Mouse (Mus musculus) Muller cell, postnatal 12 days (primary cell): ENCODE measurements around the gene Fgfr2.
A peak's percentile ranks its signal among the peaks of the same experiment; 100 is the strongest.

Experiments used
- DNase-seq: peaks from one replicate; pipeline ENCODE4 v3.0.0-alpha.2; 2015; ENCODE audit errors: inconsistent ontology term

Fgfr2 gene

DNA sequence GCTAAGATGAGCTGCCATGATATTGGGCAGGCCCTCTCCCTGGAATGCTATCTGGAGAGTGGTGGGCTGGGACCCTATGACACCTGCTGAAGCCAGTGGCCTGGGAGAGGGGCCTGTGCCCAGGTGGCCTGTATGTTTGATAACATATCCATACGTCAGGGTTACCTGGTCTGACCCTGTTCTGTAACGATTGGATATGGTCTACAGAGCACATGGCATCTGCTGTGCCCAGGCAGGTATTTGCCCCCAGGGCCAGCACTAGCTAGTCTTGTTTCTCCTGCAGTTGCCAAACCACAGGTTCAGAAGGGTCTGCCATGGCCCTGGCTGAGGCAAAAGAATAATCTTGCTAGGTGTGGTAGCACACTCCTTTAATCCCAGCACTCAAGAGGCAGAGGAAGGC lies 429.6 kb downstream of the Fgfr2 start:
- no peak for DNase-seq

DNA sequence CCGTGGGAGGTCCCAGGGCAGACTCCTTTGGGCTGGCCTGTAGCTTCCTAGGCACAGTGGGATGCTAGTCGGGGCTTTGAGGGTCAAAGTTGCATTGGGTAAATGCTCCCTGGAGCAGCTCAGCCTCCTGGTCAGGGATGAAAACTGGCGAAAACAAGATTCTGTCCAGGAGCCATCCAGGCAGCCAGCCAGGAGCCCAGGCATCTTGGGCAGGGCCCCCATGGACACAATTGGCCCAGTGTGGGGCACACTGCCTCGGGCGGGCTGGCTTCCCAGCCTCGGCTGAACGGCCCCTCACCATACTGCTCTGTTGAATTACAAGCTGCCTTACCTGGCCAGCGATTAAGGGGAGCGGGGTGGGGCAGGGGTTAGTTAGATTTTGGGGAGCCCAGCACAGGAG lies 430.4 kb downstream of the Fgfr2 start:
- DNase-seq = peak; percentile 48

DNA sequence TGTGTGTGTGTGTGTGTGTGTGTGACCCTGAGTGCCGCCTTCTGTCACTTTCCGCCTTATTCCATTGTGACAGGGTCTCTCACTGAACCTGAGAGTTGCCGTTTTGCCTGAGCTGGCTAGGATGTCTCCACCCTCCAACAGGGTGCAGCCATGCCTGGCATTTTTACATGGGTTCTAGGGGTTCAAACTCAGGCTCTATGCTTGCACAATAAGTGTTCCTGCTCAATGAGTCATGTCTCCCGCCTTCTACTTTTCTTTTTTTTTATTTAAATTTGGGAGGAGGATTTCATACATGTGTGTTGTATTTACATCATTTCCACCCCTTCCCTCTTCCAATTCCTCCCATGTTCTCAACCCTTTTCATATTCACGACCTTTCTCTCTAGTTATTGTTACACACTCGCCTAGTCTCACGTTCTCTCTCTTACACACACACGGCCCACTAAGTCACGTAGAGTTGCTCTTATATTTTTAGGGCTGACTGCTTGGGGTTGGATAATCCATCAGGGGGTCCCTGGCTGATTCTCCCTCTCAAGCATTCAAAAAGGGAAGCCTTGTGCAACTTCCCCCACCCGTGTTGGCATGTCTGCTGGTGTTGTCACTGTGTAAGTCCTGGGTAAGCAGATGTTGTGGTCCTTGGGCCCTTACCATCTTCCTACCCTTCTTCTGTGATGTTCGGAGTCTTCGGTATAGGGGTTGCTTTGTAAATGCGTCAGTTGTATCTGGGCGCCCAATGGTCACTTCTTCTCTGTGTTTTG lies 432.3 kb downstream of the Fgfr2 start:
- DNase-seq = no peak

DNA sequence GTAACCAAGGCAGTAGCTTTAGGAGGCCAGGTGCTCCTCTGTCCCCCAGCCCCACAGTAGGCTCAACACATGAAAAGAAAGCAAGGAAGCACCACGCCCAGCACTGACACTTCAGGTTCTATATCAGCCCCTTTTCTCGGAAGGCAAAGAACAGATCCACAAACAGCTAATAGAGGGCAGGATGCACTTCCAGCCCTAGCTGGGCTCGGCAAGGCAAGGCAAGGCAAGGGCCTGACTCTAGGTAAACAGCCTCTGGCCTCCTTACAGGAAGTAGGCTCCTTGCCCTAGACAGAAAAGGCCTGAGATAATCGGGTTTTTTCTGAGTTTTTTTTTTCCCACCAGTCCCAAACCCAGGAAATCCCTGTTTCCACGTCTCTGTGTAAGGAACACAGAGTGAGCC lies 433.4 kb downstream of the Fgfr2 start:
- DNase-seq = no peak

DNA sequence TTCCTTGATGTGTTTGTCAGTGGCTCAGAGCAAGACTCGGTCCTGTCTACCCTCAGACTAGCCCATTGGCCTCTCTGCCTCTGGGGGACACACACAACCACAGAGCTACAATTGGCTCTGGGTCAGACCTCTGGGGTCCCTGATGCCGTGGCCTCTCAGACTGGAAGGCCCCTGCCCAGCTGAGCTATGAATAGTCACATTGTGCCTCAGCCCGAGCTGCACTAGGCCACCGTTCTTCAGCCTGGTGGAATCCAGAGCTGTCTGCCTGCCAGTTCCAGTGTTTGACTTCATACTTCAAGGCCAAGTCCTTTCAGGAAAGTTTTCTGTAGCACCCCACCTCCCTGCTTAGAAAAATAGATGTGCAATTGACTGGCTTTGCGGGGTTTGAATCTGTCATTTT lies 434.4 kb downstream of the Fgfr2 start:
- peak; percentile 48 for DNase-seq

DNA sequence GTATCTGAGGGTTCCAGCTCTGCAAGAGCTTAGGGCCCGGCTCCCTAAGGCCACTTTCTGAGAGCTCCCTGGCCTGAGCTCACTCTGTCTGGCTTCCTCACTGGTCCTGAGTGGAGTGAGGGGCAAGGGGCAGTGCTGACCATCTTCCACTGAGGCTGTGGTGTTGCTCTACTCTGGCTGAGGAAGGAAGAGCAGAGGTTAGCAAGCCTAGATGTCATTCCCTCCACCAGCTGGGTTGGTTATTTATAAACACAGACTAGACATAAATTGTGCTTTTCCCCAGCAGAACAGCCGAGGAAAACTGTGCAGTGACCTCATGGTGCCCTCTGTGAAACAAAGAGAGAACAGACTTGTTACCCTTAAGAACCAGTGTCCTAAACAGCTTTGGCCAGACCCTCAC lies 435.3 kb downstream of the Fgfr2 start:
- DNase-seq = no peak

DNA sequence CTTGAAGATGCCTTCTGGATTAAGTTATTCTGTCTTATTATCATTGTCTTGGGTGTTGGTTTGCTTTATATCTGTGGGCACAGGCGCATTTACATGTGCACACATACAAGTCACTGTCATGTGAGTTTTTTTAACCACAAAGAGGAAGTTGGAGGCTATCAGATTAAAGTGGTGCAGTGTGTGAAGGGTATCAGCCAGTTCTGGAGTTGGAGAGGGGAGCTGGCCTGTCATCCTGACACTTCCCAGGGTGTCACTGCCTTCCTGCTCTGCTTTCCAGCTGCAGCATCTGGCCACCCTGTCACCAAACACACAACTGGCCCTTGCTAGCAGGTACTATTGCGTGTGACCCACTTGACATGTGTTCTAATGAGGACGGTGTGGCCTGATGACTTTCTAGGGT lies 436.6 kb downstream of the Fgfr2 start:
- DNase-seq = no peak

DNA sequence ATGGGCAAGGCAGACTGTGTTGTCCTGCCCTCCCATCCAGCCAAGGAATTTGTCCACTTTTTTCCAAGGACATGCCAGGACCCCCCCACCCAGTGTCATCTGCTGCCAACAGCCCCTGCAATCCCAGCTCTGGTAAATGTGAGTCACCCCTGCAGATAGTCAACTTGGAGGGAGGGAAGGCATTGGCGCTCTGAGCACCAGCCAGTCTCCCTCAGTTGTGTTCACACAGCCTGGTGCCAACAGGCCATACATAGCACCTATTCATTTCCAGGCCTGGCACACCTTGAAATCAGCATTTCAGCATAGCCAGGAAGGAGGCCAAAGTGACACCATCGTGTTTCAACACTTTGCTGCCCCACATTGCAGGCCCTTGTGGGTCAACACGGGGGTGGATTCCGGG lies 439.2 kb downstream of the Fgfr2 start:
- peak; percentile 59 for DNase-seq

DNA sequence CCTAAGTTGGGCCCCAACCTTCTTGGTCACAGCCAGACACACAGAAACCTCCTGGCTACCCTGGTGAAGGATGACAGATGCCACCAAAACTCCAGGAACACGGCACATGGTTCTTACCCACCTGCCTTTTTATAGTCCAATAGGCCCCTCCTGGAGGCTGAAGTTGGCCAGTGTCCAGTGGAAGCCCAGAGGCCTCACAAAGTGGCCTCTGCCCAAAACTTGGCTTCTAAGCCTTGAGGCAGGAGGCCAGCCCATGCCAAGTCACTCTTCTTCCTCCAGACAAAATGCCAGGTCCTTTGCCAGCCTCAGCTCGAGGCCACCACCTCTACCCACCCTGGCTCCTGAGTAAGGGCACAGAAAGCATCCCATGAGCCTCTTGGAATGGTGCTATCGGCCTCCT lies 440.2 kb downstream of the Fgfr2 start:
- DNase-seq = no peak

DNA sequence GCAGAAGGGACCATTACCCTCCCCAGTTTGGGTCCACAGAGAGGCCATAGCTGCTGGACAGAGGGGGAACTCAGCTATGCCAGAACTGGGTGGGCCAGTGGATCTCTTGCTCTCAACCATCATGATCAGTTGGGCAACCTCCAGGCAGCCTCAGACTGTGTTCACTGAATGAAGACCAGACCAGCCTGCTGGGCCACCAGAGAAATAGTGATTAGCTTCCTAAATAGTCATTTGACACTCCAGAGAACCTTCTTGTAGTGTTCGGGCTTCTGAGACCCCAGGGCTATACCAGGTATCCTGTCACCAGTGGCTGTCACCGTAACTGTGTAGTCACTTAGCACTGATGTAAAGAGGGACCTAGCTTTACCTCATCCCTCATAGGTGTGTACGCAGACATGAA lies 440.8 kb downstream of the Fgfr2 start:
- DNase-seq = no peak

DNA sequence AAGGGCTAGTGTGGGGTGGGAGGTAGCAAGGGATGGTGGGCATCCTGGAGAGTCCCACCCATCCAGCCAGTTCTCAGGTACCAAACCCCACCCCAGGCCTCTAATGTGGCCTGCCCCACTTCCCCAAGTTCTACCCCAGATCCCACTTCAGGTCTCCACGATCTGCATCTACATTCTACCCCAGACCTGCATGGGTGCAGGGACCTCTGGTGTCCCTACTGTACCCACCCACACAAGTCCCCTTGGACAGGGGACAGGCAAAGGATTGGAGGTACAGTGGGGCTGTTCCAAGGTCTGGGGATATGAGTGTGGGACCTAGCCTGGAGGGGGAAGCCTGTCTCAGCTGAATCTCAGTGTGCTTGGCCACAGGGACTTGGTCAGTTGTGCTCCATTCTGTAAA lies 441.3 kb downstream of the Fgfr2 start:
- DNase-seq = no peak

DNA sequence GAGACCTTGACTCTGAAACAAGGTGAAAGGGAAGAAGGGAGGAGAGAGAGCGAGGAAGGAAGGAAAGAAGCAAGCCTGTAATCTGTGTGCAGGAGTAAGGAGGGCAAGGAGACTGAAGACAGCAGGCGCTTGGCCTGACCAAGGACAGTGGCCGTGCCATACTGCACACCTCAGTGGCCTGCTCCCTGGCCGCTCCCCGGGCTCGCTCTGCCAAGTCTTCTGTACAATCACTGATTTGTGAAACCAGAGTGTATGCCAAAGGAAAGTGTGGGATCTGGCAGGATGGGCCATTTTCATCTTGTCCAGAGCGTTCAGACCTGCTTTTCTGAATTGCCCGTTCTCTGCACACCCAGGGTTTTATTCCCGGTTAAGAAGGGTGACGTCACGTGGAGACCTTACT lies 441.9 kb downstream of the Fgfr2 start:
- DNase-seq = peak; percentile 56

DNA sequence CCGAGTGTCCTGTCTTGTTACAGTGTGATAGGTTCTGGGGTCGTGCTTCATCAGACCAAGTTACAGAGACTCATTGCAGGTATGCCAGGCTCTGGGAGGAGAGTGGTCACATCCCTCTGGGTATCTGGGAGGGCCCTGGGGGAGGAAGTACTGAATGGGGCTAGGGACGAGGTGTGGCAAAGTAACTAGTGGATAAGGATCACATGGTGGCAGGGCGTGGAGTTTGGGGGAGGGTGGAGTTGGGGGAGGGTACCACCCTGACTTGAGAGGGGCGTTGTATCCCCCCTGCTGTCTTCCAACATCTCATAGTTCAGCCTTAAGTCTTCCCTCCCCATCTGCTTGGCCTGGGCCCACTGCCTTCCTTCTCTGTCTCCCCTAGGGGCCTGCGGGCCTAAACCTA lies 443.6 kb downstream of the Fgfr2 start:
- no peak for DNase-seq

DNA sequence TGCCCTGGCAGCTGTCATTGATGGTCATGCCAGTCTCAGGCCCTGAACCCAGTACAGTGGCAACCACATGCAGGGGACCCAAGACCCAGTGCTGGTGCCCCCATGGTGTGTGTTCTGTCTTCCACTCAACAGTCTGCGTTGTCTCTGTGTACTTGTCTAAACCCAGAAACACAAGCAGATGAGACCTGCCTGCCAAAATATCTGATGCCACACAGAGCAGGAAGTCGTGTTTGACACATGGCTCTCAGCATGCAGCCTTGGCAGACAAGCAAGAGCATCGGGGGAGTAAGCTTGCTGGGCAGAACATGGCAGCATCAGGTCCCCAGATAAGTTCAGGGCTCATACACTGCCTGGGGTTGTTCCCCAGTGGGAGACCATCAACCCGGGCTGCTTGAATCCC lies 444.0 kb downstream of the Fgfr2 start:
- no peak for DNase-seq

DNA sequence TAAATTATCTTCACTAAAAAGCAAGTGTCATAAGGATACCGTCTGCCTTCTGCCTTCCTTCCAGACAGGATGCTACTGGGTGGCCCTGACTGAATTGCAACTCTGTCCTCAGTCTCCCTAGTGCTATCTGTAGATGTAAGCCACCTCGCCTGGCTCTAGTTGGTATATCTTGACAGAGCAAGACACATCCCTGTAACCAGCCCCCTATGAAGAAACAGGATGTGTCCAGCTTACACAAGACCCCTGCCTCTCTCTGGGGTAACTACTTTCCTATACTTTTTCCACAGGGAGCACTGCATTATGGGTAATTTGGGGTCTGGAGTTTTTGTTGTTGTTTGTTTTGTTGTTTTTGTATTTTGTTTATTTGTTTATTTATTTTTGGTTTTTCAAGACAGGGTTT lies 447.2 kb downstream of the Fgfr2 start:
- no peak for DNase-seq

DNA sequence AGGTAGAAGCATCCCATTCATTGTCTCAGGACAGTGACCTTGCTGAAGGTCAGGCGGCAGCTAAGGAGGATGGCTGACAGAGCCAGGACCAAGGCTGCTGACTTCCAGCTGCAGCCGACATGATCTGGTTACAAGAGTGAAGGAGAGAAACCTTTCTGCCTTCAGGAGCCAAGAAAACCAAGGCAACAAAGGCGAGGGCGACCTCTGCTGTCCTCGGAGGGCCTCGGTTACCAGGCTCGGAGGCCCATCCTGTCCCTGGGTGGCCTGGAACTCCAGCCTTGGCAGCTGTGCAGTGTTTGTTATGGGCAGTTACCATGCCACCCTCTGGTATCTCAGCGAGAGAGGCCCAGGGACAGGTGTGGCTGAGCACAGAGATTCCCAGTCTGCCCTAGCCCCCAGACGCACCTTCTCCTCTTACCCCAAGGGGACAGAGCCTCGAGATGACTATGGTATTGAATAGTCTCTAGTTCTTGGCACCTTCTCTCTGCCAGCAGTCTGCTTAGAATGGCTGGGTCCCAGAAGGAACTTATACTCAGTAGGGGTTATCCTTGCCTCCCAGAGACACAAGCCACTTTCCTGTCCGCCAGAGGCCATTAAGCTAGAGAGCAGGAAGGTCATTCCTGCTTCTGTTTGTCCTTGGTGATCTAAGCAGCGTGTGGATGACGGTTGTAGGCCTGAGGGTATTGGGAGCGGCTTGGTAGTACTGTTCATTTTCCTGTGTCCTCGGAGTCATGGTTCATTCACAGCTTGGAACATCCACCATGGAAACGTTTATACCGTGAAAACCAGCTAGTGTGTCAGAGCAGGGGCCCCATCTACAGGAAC lies 449.0 kb downstream of the Fgfr2 start:
- DNase-seq = no peak

DNA sequence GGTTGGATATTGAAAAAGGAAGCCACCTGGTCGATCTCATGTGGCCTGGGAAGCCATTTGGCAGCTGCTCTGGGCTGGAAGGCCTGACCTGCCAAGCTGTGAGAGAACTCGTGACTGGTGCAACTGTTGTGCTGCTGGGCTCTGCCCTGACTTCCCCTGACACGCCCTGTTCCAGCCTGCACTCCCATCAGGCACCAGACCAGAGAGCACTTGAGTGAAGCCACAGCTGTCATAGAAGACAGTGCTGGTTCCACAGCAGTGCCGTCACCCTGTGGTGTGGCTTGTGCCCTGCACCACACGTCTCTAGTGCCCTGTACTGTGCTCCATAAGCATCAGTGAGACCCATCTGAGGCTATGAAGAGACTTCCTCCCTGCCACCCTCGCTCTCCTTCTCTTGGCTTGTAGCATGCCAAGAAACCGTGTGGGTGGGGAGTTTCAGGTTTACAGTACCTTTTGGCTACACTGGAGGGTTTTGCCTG lies 450.6 kb downstream of the Fgfr2 start:
- DNase-seq = no peak

DNA sequence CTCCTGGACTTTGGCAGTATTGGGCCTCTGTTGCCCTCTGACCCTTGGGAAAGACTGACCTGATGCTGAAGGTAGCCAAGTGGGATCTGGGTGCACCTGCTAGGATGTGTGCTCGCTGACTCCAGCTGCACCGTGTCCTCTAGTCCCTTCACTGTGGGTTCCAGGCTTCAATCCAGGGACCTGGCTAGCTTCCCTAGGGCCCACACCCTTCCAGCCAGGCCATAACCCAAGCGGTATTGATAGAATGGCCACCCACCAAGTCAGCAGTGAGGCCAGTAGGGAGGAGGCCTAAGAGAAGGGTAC lies 452.3 kb downstream of the Fgfr2 start:
- no peak for DNase-seq

DNA sequence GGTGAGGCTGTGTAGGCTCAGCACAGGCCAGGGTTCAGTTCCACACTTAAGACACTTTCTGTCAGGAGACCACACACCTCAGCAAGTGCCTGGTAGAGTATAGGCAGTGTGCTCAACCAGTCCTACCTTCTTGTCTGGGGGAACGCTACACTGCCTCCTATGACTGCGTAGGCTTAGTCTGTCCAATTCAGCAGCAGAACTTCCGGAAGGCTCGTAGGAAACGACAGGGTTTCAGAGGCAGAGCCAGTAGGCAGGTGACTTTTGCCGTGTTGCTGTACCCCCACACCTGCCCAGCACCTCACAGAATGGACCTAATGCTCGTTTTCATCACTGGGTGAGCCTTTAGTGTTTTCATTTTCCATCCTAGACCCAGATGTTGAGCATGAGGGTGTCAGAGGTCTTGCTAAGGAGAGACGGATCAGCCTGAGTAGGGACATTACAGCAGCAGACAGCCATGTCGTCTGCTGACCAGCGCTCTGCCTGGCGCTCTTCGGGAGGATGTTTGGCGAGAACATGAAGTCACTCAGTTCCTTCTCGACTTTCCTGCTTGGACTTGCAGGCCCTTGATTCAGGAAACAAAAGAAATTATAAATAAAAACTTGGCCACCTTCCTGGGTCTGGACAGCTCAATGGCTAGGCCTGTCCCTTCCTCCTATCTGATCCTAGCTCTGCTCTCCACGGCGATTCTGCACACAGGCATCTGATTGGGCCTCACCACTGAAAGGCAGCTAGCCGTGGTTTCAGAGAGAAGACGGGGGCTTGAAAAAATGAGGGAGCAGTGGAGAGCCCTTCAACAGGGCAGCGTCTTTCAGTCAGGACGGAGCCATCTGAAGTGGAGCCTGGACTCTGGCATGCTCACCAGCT lies 452.9 kb downstream of the Fgfr2 start:
- DNase-seq = no peak

DNA sequence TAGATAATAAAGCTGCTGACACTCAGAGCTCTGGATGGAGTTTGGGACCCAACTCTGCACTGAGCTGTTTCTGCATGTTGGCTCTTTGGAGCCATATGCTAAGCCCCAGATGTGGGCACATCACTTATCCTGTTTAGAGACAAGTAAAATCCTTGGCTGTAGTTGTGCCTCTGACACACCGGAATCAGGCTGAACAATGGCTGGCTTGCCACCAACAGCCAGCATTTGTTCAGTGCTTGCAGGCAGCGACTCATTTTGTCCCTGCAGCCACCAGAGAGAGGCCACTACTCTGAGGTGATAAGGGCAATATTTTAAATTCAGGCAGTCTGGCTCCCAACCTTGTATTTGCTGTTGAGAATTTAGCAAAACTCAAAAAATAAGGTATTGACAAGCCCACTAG lies 454.5 kb downstream of the Fgfr2 start:
- no peak for DNase-seq

DNA sequence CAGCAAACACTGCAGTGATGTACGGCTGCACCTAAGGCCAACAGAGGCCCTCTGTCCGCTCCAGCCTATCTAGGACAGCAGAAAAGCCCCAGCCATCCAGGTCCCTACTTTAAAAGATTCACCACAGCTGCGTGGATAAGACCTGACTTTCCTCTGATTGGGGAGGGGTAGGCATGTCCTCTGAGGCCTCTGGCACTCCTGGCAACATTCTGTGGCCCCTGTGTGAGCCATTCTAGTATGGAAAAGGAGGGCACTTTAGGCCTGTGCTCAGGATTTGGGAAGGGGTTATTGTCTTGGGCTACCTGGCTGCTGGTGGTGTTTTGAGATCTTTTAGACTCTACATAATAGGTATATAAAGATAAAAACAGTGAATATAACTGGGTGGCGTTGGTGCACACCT lies 456.6 kb downstream of the Fgfr2 start:
- no peak for DNase-seq

DNA sequence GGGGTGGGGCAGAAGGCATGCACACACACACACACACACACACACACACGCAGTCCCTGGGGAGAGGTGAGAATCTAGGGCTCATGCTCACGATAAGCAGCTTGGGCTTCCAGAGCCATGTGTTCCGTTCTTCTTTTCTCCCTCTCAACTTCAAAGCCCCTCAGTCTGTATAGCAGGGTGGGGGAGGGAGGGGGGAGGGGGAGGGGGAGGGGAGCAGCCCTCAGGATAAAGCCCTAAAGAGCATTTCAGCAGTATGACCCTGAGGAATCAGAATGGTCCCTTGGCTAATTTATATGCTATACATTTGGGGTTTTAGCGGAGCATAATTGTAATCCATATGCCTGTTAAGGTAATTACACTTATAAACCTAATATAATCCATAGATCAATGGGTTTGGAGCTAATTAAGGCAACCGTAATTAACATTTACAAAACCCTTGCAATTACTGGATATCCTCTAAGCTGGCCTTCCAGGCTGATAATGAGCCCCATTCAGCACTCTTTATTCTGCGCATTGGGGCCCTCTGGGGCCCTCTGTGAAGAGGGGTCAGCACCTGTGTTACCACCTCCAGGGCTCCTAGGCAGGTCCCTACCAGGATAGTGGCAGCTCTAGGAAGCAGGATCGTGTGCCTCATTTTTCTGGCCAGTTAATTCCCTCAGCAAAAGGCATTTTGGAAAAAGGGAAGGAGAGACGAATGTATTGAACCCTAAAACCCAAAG lies 457.3 kb downstream of the Fgfr2 start:
- DNase-seq = no peak
